Mouse (Mus musculus) retina, postnatal 1 day (tissue): ENCODE data around the gene Nr1i2.
"Not testable (repeated sequence)": the region's sequence is repeated elsewhere in the genome, so short reads cannot be mapped to it uniquely, and the experiment has no call there.

Experiments
- DNase-seq: peaks from one replicate; pipeline ENCODE4 v3.0.0-alpha.2; 2012

The Nr1i2 gene

DNA sequence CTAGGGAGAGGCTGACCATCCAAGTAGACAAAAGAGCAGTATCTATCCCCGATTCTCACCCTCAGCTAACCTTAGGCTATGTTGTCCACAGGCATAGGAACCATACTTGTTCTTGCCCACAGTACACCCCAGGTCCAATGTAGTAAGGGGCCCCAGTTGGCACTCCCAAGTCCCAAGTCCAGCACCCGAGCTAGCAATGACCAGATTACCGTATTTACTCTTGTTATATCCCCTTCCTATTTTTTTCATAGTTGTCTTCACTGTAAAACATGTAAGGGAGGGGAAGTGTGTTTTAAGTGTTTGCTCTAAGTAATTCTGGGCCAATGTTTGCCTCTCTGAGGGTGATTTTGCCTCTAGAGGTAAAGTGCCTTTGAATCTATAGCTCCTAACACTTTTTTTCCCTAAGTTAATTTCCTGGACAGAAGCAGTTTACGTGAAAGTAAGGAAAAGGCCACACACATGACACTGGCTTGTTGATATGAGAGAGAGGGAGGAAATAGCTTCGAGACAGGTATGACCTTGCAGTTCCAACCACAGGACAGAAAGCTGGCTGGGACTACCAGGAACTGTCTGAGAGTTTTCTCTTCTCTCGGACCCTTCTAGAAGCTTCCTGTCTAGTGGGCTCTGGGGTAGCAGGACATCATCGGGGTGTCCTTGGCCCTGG, at the start of gene Nr1i2:
Nr1i2 (minus strand) TSS at position 140 of the 664 bp plus-strand sequence.
- no peak for DNase-seq

DNA sequence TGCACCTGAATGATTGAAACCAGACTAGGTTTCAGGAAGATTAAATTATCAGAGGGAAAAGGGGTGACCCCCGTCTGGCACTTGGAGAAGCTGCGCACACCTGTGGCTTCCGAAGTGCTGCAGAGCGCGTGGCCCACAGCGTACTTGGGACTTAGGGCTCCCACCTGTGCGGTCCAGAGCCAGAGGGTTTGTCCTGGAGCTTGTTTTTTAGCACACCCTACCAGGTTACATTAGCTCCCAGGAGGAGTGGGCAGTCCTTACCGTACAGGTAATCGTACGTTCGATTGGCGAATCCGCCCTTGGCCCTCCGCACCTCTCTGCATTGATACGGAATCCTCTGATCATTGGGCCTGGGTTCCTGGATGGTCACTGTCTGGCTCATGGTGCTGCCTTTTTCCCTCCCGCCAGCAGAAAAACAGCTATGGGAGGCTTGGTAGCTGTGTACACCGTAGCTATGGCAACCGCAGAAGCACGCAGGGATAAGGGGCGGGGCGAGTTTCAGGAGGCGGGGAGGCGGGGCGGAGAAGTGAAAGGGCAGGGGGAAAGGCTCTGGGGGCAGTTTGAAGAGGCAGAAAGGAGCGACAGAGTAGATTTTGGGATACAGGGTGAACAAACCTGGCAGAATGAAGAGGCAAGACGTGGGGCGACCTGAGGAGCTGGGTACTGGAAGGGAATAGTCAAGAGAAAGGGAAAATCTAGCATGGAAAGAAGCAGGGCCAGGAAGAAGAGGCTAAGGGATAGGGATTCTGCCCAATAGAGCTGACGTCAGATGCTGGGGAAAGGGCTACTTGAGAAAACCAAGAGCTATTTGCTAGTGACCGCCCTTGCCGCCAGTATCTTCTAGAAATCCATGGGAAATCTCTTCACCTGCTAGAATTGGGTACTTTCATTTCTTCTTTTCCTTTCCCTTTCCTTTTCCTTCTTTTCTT, 47.0 kb upstream of the Nr1i2 start, which contains the start of gene Maats1:
Maats1 (minus strand) TSS at position 748 of the 929 bp plus-strand sequence.
- DNase-seq, result peak; percentile 90

DNA sequence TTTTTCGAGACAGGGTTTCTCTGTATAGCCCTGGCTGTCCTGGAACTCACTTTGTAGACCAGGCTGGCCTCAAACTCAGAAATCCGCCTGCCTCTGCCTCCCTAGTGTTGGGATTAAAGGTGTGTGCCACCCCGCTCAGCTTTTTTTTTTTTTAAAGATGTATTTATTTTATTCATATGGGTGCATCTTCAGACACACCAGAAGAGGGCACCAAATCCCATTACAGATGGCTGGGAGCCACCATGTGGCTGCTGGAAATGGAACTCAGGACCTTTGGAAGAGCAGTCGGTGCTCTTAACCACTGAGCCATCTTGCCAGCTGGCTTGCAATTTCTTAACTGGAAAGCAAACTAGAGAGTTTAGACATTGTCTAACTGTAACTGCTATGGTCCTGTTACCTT, 43.5 kb upstream of the Nr1i2 start:
- not testable (repeated sequence) for DNase-seq

DNA sequence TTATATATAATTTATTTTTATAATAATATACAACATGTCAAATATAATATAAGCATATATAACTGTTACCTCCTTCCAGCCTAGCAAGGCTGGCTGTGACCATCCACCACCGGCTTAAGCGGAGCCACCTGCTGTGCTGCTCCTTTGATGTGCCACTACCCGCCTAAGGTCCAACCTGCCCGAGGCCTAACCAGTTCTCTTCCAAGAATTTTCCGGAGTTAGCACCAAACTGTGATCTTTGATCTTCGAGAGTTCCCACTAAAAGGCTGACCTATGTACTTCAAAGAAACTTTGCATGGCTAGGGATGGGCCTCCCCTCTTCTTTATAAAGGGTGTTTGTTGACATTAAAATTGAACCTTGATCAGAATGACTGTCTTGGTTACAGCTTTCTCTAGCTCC, 39.8 kb upstream of the Nr1i2 start:
- no peak for DNase-seq

DNA sequence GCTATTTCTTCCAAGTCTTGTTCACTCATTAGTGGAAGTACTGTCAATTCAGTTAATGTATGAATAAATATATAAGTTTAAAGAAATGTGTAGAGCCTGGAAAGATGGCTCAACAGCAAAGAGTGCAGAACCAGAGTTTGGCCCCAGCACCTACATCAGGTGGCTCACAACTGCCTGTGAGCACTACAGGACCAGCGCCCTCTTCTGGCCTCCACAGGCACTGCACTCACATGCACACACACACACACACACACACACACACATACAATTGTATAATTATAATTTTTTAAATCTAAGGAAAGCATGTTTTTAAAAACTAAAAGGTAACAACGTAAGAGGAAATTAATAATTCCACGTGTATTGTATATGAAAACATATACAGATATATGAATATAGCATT, 34.7 kb upstream of the Nr1i2 start:
- no peak for DNase-seq

DNA sequence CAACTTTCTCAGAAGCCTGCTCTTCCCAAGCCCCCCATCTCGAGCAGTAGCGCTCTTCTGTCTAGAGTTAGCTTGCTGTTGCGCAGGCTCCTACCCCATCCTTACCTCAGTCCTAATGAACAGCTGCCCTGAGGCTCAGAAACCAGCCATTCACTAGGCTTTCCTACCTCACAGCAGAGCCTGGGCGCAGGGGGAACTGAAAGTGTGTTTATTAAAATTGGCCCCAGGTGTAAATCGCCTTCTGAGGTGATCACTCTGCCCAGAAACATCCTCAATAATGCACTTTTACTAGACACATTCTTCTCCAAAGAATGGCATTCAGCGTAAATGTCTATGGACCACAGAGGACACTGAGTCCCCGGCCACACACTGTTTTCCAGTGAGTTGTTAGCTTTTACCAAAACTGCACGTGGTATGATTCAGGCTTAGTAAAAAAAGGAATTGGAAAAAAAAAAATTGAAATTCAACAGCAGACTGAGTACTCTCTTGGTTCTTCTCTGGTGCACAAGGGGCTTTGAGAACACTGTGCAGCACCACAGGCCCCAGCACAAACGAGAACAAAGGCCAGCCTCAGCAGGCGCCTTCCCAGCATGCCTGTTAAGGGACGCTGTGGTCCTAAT, 32.3 kb upstream of the Nr1i2 start:
- DNase-seq, result no peak

DNA sequence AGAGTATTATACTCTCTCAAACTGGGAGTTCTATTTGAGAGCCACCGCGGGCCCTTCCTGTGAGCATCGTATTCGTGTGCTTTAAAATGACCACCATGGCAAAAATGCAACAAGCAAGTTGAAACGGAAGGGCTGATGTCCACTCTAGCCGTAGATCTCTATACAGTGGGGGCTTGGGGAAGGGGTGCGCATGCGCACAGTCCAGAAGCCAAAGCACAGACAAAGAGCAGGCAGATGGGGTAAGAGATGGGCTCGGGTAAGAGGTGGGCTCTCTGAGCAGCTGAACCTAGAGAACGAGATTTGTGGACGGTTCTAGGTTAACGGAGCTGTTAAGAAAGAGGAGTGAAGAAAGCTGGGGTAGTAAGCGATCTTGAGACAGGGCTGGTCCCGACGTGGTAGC, 29.7 kb upstream of the Nr1i2 start:
- DNase-seq, result no peak

DNA sequence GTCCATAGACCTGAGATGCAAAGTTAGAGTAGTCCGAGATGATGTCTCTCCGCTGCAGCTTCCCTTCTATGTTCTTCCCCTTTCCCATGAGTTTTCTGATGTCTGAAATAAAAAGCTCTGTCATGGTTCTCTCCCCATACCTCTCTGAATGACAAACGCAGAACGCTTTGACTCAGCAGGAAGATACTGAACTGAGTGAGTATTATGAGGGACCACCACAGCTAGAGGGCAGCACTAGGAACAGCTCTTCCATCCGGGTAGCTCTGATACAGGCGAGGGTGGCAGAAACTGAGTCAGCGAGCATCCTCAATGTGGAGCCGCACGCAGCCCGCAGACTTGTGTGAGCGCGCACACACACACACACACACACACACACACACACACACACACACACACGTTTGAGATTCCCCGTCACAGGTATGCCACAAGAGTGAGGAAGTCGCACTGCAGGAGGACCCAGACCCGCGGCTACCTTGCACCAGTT, 26.9 kb upstream of the Nr1i2 start:
- peak; percentile 79 for DNase-seq

DNA sequence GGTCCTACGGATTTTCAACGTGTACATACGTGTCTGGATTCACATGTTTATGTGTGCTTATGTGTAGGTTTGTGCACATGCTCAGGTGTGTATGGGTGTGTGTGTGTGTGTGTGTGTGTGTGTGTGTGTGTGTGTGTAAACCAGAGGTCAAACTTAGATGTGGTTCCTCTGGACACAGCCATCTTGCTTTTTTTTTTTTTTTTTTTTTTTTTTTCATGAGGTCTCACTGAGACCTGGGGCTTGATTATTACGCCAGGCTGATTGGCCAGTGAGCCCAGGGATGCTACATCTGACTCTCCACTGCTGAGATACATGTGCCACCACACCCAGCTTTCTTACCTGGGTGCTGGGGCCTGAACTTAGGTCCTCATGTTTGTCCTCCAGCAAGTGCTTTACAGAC, 24.5 kb upstream of the Nr1i2 start:
- DNase-seq, result no peak

DNA sequence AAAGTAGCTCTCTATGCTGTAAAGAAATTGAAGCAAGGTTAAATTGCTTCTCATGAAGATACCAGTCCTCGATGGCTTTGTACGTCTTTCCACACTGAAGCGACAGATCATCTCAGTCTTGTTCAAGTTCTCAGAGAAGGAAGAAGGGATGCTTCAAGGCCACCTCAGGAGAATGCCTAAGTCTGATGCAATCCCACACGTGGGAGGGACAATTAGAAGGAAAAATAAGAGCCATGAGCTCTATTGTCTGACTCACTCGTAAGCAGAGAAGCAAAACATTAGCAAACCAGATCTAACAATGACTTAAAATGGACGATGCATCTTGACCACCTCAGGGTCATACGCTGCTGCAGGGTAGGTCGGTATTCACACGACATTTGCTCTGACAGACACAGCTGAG, 23.9 kb upstream of the Nr1i2 start:
- no peak for DNase-seq

DNA sequence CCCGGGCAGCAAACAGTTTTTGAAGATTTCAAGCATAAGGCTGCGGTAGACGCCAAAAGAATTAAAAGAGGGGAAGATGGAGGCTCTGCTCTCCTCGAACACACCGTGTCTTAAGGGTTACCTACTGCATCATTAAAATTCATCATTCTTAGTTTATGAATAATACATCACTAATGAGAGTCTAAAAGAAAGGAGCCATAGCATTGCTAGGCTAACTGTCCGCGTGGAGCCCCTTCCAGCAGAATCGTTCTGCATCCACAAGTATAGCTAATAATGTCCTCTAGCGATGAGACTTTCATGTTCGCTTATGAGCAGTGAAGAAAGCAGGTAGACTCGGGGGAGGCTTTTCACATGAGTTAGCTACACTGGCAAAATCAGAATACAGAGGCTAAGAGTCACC, 13.6 kb upstream of the Nr1i2 start:
- DNase-seq, result no peak

DNA sequence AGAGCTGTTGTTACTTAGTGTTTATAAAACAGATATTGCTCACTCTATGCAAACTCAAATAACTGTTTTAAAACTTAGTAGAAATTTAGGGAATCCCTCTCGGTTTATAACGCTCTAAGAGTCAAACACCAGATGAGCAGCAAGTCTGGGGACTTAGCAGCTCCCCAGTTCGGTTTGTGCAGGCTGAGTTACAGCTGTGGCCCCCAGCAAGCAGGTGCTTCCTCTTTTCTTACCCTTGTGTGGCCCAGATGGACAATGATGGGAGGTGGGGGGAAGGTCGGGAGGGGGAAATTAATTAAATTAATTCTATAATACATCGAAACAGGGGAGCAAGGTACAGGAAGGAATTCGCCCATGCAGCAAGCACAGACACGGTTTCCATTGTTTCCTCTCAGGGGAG, 13.0 kb upstream of the Nr1i2 start:
- DNase-seq, result no peak

DNA sequence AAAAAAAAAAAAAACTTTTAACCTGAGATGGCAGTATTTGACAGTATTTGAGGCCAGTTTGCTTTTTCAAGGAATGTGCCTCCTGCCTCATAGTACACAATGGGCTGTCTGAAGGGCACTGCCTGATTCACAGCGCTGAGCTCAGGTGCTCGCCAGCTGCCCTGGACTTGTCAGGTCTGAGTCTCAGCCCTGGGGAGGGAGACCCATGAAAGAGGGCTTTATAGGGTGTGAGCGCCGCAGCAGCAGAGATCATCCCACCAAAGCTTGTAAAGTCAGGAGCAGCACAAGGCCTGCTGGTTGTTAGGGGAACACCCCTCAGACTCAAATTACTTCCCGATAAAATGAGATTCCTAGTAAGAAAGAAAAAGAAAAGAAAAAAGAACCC, 12.6 kb upstream of the Nr1i2 start:
- no peak for DNase-seq

DNA sequence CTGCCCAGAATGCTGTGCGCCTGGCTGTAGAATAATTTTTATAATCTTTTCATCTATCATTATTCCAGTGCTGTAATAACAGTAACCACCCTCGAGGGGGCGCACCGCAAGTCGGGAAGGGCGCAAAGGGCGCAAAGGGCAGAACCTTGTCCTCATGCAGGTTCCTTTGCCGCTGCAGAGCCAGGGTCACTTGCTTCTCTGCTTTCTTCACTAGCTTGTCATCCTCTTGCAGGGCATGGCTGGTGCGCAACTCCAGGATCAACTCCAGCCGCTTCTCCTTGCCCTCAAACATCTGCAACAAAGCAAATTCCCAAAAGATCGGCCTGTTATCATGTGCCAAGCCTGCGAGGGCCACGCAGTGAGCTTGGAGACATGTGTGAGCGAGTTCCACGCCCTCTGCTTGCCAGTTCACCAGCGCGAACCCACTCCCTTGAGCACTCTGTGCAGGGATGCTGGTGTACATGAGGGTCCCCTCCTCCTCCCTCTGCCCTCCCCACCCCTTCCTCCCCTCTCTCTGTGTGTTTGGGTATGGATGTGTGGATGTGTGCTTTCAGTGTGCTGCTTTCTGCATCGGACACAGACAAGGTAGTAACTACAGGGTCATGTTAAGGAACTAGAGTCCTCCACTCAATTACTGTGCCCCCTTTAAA, 12.1 kb upstream of the Nr1i2 start:
- DNase-seq, result peak; percentile 44

DNA sequence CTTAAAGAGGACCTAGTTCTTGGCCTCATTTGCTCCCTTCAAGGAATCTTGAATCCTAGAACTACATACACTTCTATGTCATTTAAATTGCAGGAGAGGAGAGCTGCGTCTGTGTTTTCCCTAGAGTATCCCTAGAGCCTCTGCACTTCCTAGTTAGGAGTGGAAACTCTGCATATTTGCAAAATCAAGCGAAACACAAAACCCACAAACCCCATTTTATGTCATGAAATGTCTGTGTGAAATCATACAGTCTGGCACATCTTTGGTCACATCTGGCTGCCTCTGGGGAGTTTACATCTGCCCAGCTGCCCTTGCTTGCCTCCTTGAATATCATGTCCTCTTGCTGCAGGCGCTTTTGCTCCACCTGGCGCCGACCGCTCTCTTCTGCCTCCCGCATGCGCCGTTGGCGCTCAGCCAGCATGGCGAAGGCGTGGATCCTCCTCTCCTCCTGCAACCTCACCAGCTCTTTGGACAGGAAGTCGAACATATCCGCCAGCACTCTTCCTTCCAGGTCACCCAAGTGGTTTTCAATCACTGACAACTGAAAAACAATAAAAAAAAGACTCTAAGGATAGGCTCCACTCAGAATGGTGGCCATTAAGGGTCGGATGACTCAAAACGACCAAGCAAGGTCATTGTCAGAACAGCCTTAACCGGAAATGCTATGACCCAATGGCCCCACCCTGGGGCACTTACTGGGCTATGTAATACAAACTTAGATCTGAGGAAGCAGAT, 10.0 kb upstream of the Nr1i2 start:
- DNase-seq, result no peak

DNA sequence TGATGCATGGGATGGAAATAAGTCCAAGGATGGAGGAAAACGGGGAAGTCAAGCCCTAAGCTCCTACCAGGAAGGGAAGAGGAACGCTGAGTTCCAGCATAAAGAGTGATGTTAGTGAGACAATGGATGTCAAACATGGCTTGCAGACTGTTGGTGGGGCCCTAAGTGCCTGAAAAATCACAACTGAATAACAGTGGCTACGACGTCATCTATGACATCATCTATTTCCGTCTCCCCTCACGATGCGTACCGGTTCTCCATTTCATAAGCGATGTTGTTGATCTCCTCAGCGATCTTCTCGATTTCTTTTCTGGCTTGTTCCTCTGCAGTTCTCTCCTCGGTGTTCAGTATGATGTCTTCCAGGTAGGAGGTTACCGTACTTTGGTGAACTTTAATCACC, 7.7 kb upstream of the Nr1i2 start:
- DNase-seq, result no peak

DNA sequence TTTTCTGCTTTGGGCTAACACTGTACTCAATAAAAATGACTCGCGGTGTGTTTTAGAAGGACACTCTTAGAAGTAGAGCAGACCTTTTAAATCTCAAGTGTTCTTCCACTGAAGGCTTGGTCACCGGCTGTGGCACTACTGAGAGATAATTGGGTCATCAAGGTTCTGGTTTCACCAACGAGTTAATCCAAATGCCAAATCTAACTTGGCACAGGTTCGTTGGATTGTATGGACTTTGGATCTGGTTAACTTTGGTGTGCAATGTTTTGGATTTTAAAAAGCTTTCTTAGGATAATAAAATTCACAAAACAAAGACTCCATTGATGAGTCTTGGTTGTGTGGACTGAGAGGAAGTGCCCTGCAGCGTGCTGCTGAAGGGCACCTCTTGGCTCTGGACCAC, 3.8 kb upstream of the Nr1i2 start:
- no peak for DNase-seq

DNA sequence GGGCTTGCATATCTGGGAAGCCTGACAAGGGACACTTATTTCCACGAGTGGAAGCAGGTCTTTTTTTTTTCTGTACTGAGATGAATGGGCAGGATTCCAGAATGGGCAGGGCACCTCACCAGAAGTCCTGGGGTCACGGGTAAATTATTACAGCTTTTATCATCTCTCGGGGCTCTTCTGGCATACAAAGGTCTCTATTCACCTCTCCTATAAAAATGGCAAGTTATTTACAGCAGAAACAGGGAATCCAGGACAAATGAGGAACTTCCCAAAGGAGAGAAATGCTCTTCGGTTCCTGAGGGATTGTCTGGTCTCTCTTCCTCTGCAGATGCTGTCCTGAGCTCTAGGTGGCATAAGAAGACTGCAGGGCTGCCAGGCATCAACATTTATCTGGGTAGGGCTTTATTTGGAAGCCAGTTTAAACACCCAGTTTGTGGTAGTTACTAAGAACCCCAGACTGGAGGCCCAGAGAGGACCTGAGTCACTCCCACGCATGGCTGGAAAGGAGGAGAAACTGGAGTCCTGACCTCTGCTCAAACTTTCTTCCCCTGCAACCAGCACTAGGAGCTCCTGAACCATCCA, 816 bp upstream of the Nr1i2 start:
- no peak for DNase-seq

DNA sequence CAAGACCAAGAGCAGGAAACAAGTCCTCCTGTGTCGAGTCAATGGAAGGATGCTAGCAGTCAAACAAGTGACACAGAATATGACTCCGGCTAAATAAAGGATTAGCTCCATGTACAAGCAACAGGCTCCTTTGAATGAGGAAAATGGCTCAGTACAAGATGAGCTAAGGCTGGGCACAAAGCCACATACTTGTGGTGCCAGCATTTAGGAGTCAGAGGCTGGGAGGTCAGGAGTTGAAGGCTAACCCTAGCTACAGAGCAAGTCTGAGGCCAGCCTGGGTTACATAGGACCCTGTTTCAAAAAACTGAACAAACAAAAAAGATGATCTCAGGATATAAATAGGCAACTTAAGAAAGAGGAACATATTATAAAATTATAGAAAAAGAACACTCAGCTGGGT, 4.5 kb downstream of the Nr1i2 start:
- no peak for DNase-seq

DNA sequence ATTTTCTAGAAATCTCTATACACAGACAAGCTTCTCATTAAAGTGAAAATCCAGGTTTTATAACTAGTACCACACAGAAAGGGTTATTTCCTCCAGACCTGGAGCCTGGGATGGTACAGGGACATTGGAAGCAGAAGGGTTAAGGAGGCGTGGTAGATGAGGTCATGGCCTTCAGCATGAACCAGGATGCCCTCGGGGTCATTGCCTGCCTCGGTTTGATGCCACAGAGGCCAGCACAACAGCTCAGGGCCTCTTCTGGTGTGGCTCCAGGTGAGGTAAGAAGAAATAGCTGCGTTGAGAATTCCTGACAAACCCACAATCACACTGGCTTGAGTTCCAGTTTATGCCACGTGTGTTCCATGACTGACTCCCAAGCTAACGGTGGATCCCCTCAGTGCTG, 5.8 kb downstream of the Nr1i2 start:
- DNase-seq, result no peak

DNA sequence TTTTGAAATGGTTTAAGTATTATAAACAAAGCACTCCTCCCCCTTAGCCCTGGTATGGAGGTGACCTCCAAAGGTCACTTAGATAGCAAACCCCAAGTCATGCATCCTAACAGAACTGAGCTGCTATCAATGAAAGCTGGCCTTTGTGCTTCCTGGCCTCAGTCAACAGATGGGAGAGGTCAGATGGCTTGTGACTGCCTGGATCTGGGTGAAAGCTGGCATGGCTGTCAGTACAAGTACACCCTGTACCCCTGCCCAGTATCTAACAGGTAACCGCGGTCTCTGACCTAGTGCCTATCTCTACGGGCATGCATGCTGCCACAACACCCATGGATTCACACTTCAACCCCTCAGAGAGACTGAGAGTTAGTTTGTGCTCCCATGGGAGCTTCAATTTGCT, 6.9 kb downstream of the Nr1i2 start:
- DNase-seq, result no peak

DNA sequence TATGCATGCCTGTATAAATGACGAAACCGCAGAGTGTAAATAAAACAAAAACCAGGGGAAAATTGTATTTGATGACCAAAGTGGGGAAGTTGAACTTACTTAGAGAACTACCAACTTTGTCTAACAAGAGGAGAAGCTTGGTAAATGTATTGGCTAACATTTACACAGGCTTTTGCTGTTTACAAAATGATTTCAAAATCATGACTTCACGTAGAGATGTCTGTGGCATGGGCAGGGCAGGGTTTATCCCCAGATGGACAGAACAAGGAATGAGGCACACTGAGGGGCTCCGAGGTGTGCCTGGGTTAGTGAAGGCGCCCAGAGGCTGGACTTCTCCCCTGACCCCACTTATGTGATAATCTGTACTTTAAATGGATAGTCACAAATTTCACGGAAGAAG, 7.3 kb downstream of the Nr1i2 start:
- DNase-seq, result no peak
